Mouse (Mus musculus) thymus, postnatal 10 days (tissue): ENCODE results near the gene Map3k7cl.

Experiments
- DNase-seq, 2 experiments: peaks; one replicate each; pipeline ENCODE4 v3.0.0; 2021; ENCODE audit warnings: low spot score in 2 of 2

Gene Map3k7cl

DNA sequence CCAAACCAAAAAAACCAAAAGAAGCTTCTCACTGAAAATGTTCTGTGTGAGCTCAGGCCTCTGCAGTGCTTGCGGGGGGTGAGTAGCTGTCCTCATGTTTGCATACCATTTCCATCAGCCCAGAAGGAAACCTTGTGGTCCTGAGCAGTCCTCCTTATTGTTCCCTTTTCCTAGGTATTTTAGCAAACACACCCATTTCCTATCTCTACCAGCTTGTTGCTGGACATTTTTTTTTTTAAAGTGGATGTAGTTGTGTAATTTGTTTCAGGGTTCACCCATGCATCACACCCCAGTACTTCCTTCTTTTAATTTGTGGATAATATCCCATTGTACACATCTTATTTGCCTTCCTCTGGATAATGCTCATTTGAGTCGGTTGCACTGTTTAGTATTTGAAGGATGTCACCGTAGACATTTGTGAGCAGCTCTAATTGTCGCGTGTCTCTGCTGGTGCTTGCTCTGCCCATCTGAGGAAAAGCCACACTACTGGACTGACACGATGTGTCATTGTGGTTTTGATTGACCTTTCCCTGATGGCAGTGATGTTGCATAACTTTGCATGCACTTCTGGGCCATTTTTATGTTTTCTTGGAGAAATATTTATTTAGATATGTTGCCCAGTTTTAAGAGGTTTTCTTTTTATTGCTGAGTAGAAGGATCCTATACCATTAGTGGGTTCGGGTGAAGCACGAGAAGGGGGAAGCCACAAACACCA, 32.6 kb downstream of the Map3k7cl start:
- no peak for DNase-seq

DNA sequence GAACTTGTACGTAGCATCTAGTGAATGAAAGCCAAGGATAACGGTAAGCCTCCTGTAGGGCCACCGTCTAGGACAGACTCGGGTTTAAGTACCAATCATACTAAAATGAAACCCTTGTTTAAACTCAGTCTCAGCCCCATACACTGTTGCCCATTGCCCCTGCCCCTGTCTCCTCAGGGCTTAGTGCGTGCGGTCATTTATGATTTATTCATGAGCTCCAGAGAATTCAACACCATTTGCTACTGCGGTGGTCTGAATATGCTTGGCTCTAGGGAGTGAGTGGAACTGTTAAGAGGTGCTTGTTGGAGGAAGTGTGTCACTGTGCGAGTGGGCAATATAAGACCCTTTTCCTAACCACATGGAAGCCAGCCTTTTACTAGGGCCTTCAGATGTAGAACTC, 34.7 kb downstream of the Map3k7cl start:
- no peak for DNase-seq

DNA sequence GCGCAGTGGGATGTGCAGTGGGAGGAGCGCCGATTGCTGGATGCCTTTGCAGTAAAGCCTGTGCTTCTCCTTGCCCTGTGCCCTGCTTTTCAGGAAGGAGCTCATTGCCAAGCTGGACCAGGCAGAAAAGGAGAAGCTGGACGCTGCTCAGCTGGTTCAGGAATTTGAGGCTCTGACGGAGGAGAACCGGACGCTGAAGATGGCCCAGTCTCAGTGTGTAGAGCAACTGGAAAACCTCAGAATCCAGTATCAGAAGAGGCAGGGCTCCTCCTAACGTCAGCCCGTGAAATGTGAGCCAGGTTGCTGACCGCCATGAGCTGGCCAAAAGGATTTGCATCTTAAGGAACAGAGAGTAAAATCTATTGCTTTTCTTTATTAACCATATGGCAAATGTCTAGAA, 41.0 kb downstream of the Map3k7cl start:
- DNase-seq = no peak

DNA sequence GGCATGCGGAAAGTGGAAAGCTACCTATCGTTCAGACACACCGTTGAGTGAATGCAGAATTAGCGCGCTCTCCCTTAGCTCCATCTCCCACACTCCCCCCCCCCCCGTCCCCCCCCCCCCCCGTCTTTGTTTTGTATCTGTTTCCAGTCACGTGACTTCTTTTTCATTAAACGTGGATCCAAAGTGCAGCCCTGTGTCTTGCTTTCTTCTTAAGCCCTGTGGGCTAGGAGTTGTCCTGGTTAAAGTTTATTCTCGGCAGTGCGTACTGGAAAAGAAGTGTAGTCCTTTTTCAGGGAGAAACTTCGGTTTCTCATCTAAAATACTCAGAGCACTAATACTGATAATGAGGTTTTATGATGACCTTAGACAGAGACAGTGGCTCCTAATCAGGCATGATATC, 42.0 kb downstream of the Map3k7cl start:
- DNase-seq = no peak

DNA sequence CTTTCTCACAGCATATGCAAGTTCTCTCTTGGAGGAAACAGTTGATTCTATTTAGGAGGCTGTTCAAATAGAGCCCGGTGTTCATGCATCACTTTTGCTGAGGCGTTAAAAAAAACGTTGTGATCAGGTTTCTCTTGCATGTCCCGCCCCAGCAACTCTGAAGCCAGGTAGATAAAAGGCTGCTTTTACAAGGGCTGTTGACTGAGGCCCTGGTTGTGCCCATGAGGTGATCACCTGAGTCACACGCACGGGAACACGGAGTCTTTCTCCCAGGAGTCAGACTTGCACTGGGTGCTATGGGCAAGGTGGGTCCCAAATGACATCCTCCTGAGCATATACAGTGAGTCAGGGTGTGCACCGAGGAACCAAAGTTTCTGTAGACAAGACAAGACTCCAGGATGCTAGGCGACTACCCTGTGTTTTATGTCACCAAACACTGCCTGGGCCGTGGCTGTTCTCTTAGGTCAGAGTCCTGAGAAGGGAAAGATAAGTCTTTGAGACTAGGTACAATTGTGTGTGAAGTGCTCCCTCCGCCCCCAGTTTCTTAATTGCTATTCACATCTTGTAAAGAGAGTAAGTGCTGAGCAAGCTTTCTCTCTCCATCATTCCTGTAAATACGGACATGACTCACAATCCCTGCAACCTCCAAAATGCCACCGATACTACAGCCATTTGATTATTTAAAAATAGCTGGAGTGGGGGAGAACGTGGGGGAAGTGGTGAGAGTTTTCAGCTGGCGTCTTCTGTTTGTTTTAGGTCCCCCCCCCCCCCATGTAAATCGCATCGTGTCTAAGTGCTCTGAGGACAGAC, 49.8 kb downstream of the Map3k7cl start:
- no peak for DNase-seq

DNA sequence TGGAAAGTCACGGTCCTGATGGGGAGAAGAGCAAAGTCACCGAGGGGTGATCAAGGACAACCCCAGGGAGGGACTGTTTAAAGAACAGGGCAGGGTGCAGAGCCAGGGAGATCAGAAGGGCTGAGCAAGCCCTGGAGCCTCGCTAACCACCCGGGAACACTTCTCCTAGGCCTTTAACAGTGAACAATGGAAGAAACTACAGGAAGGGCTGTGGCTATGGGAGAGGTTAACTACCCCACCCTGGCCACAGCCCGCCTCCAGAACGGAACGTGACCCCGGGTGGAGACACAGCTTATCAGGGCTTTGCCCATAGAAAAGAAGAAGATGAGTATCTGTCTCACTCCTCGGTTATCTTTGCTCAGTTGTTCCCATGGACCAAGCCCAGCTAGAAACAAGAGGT, 50.9 kb downstream of the Map3k7cl start:
- no peak for DNase-seq

DNA sequence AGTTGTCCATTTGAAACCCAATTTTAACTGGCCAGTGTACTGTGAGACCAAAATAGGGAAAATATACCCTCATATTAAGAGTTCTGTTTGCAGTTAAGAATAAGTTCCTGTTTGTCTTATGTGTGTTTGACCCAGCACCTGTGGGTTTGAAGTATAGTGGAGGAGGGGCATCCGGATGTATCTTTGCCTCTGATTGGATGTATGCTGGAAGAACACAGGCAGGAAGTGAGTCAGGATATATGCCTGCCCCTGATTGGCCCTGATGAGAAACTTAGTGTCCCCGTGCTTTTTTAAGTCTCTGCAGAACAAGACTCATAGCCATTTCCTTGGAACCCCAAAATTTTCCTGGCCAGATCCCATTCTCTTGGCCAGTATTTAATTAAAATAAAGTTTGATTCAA, 51.8 kb downstream of the Map3k7cl start:
- peak in 1 of 2 experiments; percentile 29 for DNase-seq

DNA sequence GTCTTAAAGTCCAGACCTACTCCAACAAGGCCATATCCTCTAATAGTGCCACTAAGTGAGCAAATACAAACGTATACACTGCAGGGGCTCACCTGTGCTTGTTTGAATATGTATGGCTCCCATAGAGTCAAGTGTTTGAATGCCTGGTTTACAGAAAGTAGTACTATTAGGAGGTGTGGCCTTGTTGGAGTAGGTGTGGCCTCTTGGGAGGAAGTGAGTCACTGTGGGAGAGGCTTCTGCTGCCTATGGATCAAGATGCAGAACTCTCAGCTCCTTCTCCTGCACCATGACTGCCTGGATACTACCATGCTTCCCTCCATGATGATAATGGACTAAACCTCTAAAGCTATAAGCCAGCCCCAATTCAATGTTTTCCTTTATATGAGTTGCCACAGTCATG, 54.3 kb downstream of the Map3k7cl start:
- DNase-seq = no peak

DNA sequence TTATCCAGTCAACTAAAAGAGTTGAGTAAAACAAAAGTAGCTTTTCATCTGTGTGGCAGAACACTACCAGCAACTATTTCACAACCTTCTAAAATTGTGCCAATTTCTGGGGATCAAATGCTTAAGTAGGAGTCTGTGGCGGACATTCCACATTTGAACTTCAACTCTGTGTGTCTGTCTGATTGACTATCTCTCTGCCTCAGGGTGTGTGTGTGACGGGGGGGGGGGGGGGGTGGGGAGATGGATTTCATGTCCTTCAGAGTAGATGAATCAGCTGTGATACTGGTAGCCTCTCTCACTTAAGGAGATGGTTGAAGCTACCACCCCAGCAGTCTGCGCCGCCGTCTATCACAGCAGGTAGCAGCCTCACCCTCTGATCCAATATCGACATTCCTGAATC, 54.8 kb downstream of the Map3k7cl start:
- no peak for DNase-seq

DNA sequence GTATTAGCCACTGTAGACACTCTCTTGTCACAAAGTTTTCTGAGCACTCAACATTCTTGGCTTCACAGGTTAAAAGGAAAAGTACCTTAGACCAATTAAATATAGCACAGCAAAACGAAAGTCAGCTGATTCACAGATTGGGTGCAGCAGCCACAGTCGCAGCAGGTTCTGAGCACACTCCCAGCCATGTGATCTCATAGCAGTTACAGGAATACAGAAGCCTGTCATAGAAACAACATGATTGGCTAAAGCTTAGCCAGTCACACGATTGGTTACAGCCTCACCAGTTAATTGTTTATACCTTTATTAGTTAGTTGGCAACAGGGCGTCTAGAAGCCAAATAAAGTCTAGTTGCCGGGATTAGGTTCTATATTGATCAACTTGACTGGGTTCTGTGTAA, 57.0 kb downstream of the Map3k7cl start:
- DNase-seq = no peak

DNA sequence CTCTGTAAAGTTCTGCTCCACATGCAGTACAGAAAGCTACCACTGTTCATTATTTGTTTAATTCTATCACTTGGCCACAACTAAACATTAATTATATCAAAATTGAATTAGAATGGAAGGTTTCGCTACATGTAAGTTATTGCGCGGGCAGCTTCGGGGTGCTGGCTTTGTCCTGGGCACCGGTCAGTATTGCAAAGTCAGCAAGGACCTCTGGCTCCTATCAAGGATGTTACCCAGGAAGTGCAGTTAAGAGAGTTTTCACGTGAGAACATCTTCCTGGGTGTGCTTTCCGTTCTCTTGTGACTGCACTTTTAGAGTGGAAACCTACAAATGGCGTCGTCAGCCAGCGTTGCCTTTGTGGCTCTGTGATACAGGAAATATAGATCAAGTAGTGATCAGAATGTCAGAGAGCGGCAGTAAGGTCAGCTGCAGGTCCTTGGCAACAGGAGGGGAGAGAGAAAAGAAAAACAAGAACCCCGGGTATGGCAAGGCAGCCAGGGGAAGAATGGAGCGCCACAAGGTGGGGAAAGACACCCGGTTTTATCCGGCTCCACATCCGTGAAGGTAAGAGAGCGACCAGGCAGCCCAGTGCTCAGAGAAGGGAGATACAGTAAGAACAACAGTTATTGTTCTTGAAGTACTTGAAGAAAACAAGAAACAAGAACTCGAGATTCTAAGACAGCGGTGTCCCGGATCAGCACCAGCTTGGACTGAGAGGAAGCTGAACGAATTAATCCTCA, 57.6 kb downstream of the Map3k7cl start:
- DNase-seq = no peak

DNA sequence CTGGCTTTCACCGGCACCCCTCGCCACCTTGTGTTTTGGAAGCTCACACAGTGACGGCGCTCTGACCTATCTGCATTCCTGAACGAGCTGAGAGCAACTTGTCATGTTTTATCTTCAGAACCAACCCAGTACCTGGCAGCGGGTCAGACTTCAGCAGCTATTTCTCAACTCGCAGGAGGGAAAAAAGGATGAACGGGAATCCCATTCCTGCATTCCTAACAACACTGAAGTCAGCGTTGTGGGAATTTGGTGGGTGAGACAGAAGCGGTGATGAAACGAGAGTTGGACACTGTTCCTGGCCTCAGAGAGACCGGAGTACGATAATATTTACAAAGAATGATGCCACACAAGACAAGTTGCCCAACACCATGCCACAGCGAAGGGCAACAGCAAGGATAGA, 58.3 kb downstream of the Map3k7cl start:
- no peak for DNase-seq

DNA sequence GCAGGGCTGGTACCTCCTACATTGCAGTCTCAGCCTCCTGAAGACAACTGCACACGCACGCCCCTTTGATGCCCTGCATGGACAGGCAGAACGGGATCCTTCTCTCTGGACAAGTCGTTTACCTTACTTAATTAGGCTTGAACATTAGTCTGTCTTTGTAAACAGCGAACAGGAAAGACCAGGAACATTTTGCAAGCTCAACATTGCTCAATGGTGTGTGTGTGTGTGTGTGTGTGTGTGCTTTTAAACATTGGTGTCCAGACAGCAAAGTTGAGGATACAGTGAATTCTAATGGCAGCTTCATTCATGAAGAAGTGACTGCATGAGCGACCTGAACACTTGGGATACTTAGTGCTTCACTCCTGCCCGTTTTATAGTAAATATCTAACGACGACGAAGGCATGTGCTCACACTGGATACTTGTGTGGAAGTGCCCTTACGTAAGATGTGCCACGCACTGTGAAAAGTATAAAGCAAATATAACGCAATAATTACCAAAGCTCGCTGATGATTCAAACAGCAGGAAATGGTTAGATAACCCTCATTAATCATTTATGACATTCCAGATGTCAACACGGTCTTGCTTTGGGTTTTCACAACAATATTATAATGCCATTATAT, 59.2 kb downstream of the Map3k7cl start:
- no peak for DNase-seq

DNA sequence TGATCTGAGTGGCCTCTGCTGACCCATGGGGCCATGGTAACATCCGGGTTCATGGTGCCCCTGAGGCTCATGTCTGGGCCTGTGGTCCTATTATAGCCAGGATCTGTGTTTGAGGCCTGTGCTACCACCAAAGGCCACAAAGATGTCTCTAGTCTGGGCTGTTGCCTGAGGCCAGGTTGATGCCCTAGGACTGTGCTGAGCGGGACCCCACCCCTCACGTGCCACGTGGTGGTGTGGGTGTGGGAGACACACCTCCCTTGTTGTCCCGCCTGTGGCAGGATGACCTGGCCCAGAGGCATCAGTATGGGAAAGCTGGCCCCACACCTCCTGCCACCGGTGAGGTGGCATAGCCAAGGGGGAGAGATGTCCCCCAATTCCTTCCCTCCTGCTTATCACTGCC, 64.2 kb downstream of the Map3k7cl start:
- DNase-seq = no peak

DNA sequence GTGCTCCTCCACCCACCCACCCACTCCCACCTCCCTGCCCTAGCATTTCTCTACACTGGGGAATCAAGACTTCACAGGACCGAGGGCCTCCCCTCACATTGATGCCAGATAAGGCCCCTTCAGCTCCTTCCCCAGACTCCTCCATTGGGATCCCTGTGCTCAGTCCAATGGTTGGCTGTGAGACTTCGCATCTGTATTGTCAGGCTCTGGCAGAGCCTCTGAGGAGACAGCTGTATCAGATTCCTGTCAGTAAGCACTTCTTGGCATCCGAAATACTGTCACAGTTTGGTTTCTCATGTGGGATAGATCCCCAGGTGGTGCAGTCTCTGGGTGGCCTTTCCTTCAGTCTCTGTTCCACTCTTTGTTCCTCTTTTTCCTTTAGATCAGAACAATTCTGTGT, 68.1 kb downstream of the Map3k7cl start:
- no peak for DNase-seq

DNA sequence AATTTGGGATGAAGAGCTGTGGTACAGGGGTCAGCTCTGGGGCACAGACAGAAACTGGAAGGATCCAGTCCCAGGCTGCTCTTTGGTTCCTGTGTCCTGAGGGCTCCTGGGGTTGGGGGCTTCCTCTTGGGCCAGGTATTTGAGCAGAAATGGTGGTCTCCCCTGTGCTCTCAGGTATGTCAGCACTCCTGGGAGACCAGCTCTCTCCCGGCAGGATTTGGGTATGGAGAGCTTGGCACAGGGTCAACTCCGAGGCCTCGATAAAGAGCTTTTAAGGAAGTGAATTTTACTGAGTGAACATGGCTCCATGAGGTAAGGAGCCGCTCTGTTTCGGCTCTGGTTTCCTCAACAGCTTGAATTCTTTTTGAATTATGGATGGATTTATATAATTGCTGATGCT, 70.8 kb downstream of the Map3k7cl start:
- no peak for DNase-seq

DNA sequence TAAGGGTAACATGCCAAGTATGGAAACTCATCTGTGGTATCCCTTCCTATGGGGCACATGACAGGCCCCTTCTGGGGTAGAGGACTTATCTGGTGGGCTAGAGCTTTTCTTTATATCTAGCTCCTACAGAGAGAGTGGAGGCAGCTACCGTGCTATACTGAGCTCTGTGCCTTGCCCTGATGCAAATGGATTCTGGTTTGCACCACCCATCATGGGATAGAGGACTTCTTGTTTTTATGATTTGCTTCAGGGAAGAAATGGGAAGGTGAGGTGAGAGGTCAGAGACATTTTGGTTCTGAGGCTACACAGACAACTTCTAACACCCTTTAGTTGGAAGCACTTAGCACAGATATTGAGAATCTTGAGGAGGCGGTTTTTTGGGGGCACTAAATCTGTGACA, 71.8 kb downstream of the Map3k7cl start:
- DNase-seq = no peak

DNA sequence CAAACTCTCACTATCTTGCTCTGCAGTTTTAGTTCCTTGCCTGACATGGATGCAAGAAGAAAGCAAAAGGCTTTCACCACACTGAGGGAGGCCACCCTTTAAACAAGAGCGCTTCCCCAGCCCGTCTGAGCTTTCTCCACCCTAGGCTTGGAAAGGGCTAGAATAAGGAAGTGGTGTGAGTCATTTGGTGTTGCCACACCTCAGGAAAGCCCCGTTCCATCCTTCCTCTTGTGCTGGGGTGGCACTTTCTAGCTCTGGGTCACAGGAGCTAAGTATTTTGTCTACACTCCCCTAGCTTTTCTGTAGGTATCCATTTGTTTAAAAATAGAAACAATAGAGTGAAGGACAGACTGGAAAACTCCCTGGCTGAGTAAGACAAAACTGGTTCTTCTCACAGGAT, 72.2 kb downstream of the Map3k7cl start:
- no peak for DNase-seq

DNA sequence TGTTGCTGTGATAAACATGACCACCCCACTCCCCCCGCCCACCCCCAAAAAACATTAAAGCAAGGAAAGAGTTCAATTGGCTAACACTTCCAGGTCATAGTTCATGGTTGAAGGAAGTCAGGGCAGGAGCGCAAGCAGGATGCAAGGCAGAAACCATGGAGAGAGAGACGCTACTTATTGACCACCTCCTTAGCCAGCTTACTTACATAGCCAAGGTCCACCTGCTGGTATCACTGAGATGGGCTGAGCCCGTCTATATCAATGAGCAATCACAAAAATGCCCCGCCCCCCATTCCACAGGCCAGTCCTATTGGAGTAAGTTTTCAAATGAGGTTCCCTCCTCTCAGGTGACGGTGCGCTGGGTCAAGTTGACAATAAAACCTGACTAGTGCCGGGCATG, 72.7 kb downstream of the Map3k7cl start:
- no peak for DNase-seq

DNA sequence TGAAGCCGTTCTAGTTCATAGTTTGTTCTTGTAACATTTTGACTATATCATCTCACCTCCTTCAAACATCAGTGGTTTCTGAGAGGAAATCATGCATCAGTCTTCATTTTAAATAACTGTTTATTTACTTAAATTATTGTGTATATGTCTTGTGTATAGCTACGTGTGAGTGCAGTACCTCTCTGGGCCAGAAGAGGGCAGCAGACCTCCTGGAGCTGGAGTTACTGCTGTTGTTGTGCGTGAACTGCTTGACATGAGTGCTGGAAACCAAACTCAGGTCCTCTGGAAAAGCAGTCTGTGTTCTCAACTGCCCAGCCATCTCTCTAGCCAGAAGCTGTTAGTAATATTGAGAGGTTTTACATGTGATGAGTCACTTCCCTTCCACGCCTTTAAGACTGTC, 73.6 kb downstream of the Map3k7cl start:
- DNase-seq = no peak

DNA sequence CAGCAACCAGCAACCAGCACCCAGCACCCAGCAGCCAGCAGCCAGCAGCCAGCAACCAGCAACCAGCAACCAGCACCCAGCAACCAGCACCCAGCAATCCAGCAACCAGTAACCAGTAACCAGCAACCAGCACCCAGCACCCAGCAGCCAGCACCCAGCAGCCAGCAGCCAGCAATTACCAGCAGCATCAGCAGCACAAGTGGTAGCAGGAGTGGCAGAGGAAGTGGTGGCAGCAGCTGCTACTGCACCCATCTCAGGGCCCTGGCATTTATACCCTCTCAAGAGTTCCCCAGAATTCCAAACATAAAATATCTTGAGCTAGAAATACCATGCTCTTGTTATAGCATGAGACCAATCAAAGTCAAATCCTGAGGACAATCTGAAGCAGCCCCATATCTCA, 81.6 kb downstream of the Map3k7cl start:
- no peak for DNase-seq

DNA sequence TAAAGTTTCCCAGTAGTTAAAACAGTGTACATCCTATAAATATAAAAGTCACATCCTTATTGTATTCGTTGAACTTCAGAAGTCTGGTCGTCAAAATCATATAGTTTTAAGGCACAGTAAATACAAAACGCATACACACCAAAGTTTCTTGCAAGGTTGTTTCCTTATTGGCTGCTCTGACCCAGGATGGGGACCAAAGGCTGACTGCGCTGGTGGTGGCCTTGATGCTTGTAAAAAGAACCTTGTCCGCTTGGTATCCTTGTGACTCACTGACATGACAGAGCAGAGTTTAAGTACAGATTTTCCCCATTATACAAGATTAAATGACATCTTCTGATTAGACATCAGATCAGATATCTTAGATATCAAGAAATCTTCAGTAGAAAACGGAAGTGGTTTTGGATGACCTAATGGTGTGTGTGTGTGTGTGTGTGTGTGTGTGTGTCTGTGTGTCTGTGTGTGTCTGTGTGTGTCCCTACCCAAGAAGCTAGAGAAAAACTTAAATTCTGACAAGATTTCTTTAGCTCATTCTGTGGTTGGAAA, 82.2 kb downstream of the Map3k7cl start:
- no peak for DNase-seq
